Mouse (Mus musculus): ENCODE data around the gene Brca1. TPM values are rescaled to one million over a fixed set of nuclear protein-coding genes. Genes with fewer than 3 reads are reported as not detected.
"Not testable (repeated sequence)": the region's sequence is repeated elsewhere in the genome, so short reads cannot be mapped to it uniquely, and the experiment has no call there.

Brca1 gene
- total RNA-seq, 2 experiments from 2014 or later: 0.27 to 0.31 TPM

DNA sequence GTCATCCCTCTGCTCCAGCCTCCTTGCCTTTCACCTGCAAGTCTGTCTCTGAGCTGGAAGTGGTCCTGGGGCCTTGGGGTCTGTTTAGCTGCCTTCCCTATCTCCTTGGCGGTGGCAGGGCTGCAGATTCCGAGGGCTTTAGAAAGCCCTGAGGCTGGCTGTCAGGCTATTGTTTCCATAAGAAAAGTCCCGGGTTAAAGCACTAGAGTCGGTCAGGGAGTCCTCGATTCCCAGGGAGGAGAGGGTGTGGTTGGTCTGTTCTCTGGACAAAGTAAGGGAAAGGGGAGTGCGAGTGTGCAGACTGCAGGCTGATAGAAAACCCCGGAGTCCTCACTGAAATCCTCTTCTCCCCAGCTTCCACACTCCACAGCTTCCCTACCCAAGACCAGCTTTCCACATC, 81.5 kb downstream of the Brca1 start:
- DNase-seq: no peak

DNA sequence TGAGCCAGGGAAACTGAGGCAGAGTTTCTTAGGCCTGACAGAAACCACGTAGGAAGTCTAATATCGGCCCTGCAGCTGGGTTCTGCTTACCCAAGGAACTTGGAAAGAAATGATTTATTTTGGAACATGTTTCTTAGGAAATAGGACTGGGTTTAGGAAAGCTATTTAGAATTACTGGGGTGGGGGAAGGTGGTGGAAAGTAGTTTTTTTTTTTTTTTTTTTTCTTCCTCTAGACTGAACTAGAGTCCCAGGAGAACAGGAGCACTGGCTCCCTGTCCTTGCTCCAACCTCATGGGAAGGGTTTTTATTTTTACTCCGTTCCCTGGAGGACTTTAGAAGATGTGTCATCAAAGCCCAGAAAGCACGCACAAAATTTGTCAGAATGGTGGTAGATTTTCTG, 82.6 kb downstream of the Brca1 start:
- DNase-seq: no peak

- no peak for DNase-seq
Observed at GRCm38 (mm10) chr11:101468731-101469130, 83.0 kb downstream of the Brca1 start.

DNA sequence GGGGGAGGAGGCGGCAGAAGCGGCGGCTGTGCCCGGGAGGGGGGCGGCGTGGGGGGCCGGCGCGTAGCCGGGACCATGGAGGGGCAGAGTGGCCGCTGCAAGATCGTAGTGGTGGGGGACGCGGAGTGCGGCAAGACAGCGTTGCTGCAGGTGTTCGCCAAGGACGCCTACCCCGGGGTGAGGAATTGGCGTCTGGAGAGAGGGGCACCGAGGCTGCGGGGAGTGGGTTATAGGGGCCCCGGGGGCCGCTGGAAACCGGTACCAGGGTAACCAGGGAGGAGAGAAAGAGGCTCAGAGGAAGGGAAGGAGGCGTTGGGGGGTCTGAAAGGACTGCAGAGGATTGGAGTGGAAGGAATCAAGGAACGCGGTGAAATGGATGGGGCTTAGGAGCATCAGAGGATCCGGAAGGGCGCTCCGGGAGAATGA, 83.5 kb downstream of the Brca1 start:
- DNase-seq: peak in 1 of 2 experiments; percentile 56

DNA sequence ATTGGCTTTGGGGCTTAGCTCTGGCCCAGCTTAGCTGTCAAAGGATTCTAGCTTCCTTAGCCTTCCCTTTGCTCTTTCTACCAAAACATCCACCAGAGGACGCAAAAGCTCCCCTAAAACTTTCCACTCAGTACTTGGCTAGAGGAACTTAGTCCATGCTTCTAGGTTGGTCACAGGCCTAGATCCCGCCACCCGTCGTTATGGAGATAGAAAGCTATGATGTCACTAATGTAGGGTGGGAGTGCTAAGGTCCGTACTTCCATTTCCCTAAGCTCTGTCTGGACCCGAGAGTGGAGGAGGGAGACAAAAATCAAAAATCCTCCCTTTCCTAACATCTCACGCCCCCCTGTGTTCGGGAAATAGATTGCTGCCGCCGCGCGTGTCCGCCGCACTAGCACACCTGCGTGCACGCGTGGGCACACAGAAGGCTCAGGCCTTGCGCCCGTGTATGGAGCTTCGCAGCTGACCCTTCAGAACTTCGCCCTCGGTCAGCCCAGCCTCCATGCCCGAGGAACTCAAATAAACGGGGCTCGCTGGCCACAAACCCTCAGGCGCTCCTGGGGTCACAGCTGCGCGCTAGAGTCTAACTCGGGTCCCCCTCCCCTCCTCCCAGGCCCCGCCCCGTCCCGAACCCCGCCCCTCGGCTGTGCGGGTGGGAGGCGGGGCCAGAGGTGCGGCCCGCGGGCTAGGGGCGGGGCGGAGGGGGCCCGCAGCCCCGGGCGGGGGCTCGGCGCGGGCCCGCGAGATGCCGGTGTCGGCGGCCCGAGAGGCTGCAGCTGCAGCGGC, 84.1 kb downstream of the Brca1 start:
- DNase-seq: peak; percentile 76 to 82

DNA sequence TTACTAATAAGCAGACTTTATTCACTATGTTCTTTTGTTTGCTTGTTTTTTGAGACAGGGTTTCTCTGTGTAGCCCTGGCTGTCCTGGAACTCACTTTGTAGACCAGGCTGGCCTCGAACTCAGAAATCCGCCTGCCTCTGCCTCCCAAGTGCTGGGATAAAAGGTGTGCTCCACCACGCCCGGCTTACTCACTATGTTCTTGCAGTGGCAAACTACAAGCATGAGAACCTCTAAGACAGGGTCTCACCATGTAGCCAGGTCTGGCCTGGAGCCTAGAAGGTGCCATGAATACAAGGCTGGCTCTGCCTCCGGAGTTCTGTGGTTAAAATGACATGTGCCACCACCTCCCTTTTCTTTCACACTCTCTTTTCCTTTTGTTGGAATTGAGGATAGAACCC, 85.2 kb downstream of the Brca1 start:
- DNase-seq: not testable (repeated sequence)

DNA sequence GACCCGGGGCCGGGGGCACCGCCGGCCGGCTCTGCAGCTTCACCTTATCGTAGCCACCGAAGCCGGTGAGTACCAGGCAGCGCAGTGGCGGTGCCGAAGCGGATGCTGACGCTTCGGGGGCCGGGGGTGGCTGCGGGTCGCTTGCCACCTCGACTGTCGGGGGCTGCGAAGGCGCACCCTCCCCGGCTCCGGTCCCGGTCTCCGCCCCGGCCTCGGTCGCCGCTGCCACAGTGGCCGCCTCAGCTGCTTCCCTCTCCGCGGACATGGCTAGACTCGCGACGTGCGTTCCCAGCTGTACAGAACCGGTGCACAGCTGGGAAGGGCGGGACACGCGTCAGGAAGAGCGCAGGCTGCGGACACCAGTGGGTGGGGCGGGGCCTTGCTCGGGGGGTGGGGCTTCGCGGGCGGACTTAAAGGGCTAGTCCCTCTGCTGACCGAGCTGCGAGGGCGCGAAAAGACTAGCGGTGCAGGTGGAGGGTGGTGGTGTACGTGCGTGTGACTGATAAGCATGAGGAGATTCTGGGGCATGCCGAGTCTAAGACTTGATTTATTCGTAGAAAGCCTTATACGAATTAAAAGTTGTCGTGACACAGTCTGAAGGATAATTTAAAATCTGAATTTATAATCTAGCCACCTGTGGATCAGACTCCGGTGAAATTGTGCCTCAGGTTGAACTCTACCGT, 85.7 kb downstream of the Brca1 start, which contains the start of gene Vat1:
Vat1 (minus strand) TSS at position 362 of the 683 bp plus-strand sequence.
- peak; percentile 81 to 86 for DNase-seq

GRCm38 (mm10) chr11:101465101-101465868, 86.5 kb downstream of the Brca1 start:
- DNase-seq: peak; percentile 80 to 84

DNA sequence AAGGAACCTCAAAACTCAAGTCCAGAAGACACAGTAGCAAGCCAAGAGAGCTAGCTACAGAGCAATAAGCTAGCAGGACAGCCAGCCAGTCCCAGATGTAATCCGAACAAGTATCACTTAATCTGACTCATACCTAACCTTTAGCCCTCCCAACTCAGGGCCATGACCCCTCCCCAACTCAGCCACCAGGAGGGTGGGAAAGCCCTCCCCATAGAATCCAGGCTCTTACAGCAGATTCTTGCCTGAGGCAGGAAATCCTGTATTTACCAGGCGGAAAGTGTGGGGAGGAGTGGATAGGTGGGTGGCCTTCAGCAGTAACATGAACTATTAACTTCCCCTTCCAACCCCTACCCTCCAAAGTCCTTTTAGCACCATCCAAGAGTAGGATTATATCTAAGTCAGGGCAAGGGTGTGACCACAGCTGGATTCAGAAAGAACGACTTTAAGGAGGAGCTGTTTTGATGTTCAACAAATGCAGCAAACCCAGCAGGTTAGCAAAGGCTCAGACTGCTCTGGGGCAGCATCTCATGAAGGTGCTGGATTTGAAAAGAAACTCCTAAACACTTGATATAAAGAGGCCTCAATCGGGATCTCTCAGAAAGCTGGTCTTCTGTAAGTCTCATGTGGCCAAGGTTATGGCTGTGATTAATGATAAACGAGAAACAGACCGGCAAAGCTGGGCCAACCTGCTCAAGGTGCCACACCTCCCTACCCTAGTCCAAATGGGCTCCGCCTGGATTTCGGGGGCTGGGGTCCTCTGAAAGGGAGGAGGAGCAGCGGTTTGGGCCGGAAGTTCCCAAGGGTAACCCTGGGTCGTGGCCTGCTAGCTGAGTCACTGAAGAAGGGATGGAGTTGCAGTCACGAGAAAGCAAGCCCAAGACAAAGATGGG, 87.3 kb downstream of the Brca1 start, which contains the start of gene Rnd2:
Rnd2 (plus strand) TSS at position 789 of the 890 bp plus-strand sequence.
- peak in 1 of 2 experiments; percentile 32 for DNase-seq

DNA sequence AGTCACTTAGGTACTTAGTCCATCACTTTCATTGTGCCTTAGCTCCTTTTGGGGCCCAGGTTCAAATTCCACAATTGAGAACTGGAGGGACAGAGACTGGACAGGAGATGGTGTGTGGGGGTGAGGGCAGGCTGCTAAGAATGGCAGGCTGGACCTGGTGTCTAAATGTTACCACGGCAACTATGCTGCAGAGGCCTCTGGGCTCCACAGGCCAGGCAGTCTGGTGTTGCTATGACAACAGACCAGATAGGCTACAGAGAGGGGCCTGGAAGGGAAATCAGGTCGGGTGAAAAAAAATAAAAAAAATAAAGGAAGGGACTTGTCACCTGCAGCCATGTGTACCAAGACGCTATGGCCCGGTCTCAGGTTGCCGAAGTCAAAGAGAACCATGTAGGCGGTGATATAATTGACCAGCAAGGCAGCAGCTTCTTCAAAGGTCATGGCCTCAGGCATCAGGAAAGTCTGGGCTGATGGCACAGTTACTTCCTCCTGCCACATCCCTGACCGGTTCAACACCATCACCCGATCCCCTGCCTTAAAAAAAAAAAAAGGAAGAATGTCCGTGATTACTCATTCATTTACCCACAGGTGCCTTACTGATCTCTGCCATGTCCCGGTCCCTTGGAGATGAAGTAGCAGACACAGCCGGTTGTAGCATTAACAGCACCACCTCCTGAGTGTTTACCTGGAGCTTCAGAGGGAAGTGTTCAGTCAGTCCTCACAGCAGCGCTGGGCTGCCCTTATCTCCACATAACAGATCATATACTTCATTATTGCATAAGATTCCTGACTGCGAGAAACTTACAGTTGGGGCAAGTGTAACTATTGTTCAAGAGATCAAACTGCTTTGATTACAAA, 88.9 kb downstream of the Brca1 start:
- no peak for DNase-seq

- no peak for DNase-seq
Observed at GRCm38 (mm10) chr11:101462141-101462540, 89.6 kb downstream of the Brca1 start.

DNA sequence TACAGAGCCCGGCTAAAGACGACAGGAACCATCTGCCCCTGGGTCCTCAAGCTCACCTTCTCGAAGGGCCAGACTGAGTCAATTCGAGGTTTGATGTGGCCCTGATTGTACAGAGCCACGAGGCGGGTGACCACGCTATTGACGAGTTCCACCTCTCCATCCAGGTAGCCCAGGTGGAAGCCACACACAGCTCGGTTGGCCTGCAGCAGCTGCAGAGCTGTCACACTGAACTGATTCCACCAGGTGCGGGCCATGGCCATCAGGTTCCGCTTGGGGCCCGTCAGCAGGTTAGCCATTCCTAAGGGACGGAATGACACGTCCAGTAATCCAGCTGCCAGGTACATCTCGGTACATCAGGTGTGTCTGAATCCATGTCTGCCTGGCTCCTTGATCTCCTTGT, 91.4 kb downstream of the Brca1 start:
- no peak for DNase-seq

- DNase-seq: no peak
Observed at GRCm38 (mm10) chr11:101459716-101460115, 92.0 kb downstream of the Brca1 start.

DNA sequence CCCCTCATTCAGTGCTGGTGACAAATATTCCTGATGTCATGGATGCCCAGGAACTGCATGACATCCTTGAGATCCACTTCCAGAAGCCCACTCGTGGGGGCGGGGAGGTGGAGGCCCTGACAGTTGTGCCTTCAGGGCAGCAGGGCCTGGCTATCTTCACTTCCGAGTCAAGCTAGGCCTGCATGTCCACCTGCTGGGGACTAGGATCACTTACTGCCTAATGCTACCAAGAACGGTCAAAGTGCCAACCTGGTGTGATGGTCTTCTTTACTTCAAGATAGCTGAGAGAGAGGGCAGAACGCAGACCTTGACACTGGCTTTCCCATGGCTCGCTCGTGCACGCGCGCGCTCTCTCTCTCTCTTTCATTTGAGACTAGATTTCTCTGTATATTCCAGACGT, 93.5 kb downstream of the Brca1 start:
- DNase-seq: no peak

DNA sequence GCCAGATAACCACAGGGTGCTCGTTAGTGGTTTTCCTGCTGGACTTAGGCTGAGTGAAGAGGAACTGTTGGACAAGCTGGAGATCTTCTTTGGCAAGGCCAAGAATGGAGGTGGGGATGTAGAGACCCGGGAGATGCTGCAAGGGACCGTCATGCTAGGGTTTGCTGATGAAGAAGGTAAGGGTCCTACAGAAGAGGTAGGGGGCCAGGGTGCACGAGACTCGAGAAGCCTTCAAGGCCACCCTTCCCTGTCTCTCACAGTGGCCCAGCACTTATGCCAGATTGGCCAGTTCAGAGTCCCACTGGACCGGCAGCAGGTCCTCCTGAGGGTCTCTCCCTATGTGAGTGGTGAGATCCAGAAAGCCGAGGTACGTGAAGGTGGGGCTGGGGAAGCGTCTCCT, 94.1 kb downstream of the Brca1 start:
- DNase-seq: no peak

DNA sequence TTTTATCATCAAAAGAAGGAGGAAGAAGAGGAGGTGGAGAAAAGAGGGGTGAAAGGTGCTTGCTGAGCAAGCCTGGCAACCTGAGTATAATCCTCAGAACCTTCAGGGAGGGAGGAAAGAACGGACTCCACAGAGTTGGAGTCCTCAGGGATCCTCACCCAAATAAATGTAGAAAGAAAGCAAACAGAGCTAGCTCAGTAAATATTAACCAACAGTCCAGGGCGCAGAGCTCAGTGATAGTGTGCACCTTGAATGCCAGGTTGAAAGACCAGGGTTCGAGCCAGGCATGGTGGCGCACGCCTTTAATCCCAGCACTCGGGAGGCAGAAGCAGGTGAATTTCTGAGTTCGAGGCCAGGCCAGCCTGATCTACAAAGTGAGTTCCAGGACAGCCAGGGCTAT, 96.1 kb downstream of the Brca1 start:
- no peak for DNase-seq

GRCm38 (mm10) chr11:101454702-101455101, 97.1 kb downstream of the Brca1 start:
- no peak for DNase-seq

DNA sequence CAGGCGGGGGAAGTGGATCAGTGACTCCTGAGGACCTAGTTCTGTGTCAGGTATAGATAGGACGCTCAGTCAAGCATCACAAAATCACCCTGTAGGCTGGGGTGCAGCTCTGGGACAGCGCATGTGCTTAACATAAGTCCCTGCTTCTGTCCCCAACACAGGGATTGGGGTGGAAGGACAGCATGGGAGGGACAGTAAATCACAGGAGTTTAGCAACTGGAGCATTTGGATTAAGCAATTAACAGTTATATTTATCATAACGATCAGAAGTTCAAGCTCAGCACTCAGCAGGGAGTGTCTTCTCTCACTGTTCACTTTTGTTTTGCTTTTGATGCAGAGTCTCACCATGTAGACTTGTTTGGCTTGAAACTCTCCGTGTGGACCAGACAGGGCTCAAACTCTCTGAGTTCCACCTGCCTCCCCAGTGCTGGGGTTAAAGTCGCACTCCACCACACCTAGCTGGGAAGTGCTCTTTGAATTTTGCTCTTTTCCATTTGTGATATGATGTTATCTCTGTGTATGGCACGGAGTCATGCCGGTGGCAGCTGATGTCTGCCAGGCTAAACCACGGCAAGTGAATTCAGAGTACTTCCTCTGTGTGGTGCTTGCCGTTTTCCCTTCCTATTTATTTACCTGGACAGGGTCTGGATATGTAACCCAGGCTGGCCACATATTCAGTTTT, 99.5 kb downstream of the Brca1 start:
- no peak for DNase-seq

DNA sequence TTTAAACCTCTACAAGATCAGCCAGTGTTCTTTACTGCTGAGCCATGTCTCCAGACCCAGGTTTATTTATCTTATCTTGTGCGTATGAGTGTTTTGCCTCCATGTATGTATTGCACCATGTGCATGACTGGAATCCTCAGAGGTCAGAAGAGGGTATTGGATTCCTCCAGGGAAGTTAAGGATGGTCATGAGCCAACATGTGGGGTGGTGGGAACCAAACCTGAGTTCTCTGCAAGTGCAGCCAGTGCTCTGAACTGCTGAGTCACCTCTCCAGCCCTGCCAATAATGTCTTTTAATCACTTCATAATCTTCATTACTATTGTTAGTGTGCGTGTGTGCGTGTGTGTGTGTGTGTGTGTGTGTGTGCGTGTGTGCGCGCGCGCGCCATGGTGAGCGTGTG, 100.2 kb downstream of the Brca1 start:
- no peak for DNase-seq

- no peak for DNase-seq
Observed at GRCm38 (mm10) chr11:101450394-101450793, 101.4 kb downstream of the Brca1 start.
